Mouse (Mus musculus): ENCODE results near the gene Rap1gds1. TPM values are rescaled to one million over a fixed set of nuclear protein-coding genes. Genes with fewer than 3 reads are reported as not detected.

The Rap1gds1 gene
- polyA plus RNA-seq, 1 experiment from 2014 or later: 14.6 TPM

DNA sequence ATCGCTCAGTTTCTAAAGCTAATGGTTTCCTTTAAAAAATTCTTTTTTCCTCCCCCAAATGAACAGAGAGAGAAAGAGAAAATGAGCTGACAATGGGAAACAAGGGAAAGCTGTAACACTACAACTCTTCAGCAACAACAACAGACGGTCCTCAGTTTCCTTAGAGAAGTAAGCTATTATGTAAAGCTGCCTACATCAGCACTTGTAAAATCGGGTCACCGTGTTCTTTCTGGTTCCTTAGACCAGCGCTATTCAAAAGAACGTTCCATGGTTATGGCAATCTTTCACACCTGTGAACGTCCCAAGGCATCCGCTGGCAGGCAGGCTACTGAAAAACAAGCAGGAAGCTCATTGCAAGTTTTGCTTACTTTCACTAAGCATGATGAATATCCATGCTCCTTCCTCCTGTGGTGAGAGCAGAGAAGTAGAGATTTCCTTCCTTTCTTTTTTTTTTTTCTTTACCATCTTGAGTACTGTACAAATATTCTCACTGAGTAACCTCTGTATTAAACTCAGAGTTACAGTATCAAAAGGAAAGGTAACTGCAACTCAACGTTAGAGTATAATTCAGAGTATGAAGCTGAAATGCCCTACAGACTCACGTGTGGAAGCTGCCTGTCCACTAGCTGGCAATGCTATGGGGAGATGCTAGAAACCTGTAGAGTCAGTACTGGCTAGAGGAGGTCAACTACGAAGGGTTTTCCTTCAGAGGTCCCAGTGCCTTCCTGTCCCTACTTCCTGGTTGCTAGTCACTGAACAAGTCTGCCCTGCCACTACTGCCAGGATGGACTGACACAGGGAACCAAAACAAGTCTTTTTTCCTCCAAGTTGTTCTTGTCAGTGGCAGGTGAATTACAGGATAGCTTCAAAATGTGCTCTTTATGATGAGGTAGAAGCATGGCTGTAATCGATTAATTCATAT lies 26.0 kb downstream of the Rap1gds1 start:
- Histone ChIP-seq H3K27me3 (no peaks in the 10 kb centered on the region), H3K4me2 (no peak overlapping the region), H3K4me1 (replicated peaks) (no peaks in the 10 kb centered on the region; the same call in 1 of the 2 replicates), H3K27ac (replicated peaks) (no peak overlapping the region), H3K4me3 (replicated peaks) (no peak overlapping the region), H3K36me3 (replicated peaks) (0 out of 2 replicates have a peak, but pooled peaks cover 10% of the 10 kb centered on the region), H3K9me3 (replicated peaks) (no peaks in the 10 kb centered on the region), H3K9ac (no peak overlapping the region)
- ATAC-seq (ENCODE audit: insufficient read depth): no peak
- 58% methylated on average over 12 of the region's 12 CpGs for WGBS (ENCODE audit: insufficient replicate concordance)

DNA sequence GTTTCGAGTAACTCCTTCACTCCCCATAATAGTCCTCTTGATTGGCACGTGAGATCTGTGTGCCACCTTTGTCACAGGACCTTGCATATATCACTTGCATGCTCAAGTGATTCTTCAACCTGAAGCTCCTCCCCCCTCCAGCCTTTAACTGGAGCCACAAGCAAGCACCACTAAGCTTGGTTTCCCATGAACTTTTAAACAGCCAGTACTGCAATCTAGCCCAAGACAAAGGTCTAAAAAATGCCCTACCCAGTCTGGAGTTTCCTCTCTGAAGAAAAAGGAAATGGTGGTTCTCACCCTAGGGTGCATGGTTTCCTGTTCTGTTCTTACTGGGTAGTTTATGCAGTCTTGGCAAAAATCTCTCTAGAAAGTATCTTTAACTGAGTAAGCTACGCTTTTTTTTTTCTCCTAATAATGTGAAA lies 32.6 kb downstream of the Rap1gds1 start:
- Histone ChIP-seq H3K27me3 (no peaks in the 10 kb centered on the region), H3K4me3 (replicated peaks) (no peak overlapping the region), H3K9me3 (replicated peaks) (no peaks in the 10 kb centered on the region), H3K27ac (replicated peaks) (no peak overlapping the region), H3K4me2 (0 out of 2 replicates have a peak overlapping the region, but pooled peaks have one; percentile 15), H3K9ac (no peak overlapping the region), H3K4me1 (replicated peaks) (no peaks in the 10 kb centered on the region; the same call in 1 of the 2 replicates), H3K36me3 (replicated peaks) (0 out of 2 replicates have a peak, but pooled peaks cover 3% of the 10 kb centered on the region)
- ATAC-seq (ENCODE audit: insufficient read depth): no peak
- 21% methylated on average over 3 of the region's 3 CpGs for WGBS (ENCODE audit: insufficient replicate concordance)

DNA sequence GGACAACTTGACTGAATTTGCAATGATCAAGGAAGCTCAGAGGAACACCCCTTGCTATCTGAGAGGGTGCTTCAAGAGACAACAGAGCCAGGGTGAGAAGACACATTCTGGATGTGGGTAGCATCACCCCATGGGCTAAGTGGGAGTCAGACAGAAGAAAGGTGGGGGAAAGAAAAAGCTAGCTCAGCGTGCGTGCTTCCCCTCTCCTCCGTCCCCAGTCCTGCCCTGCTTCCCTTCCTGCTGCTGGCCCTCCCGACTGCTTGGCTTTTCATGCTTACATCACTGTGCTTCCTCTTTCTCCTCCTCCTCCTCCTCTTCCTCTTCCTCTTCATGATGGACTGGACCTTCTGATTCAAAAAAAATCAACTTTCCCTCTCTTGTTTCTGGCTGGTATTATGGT lies 33.1 kb downstream of the Rap1gds1 start:
- no peak overlapping the region for H3K27ac ChIP-seq (replicated peaks)
- 35% methylated on average over 4 of the region's 4 CpGs for WGBS (ENCODE audit: insufficient replicate concordance)
- peak; percentile 56 for ATAC-seq (ENCODE audit: insufficient read depth)

DNA sequence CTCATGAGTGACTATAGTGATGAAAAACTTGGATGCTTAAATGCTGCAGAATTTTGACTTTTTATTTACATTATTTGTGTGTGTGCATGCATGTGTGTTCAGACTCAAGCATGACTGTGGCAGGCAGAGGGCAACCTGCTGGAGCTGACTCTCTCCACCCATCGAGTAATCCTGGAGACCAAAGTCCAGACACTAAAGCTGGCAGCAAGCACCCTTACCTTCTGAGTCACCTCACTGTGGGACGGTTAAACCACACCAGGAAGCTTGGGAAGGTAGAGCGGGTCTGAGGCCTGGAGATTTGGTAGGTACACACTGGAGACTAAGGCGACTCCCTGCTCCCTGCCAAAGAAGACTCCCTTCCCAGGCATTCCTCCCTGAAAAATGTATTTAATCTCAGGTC lies 38.0 kb downstream of the Rap1gds1 start:
- Histone ChIP-seq H3K4me3 (replicated peaks) (no peak overlapping the region), H3K27ac (replicated peaks) (no peak overlapping the region), H3K36me3 (replicated peaks) (no peaks in the 10 kb centered on the region), H3K9me3 (replicated peaks) (no peaks in the 10 kb centered on the region), H3K27me3 (no peaks in the 10 kb centered on the region), H3K4me2 (no peak overlapping the region), H3K4me1 (replicated peaks) (no peaks in the 10 kb centered on the region), H3K9ac (no peak overlapping the region)
- no peak for ATAC-seq (ENCODE audit: insufficient read depth)
- 55% methylated on average over 4 of the region's 4 CpGs for WGBS (ENCODE audit: insufficient replicate concordance)

More for the DNA sequence above, 33.1 kb downstream of the Rap1gds1 start:
- H3K4me2 ChIP-seq: no peak overlapping the region; the same call in 1 of the 2 replicates
- H3K4me3 ChIP-seq (replicated peaks): no peak overlapping the region
- H3K27me3 ChIP-seq: no peaks in the 10 kb centered on the region
- no peaks in the 10 kb centered on the region for H3K36me3 ChIP-seq (replicated peaks)
- H3K4me1 ChIP-seq (replicated peaks): no peaks in the 10 kb centered on the region; the same call in 1 of the 2 replicates
- H3K9ac ChIP-seq: no peak overlapping the region
- no peaks in the 10 kb centered on the region for H3K9me3 ChIP-seq (replicated peaks)

DNA sequence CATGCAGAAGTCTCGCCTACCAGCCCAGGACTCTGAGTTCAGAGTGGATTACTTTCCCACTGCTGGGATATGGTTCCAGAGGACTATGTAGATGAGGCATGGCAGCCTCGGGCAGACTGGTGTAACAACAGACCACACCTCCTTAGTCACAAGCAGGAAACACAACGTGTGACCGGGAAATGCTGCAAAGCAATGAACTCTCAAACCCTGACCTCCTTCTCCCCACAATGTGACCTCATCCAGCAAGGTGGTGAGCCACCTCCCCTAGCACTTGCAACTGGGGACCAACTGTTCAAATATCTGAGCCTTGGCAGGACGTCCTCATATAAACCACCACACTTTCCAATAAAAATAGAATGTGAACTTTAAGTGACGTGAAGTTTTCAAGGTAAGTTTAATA lies 41.8 kb downstream of the Rap1gds1 start:
- Histone ChIP-seq H3K36me3 (replicated peaks) (no peaks in the 10 kb centered on the region), H3K4me1 (replicated peaks) (no peaks in the 10 kb centered on the region), H3K9me3 (replicated peaks) (no peaks in the 10 kb centered on the region), H3K27ac (replicated peaks) (no peak overlapping the region), H3K9ac (no peak overlapping the region), H3K27me3 (no peaks in the 10 kb centered on the region), H3K4me2 (no peak overlapping the region), H3K4me3 (replicated peaks) (no peak overlapping the region)
- WGBS (ENCODE audit: insufficient replicate concordance): 69% methylated on average over 6 of the region's 6 CpGs
- ATAC-seq (ENCODE audit: insufficient read depth): no peak

DNA sequence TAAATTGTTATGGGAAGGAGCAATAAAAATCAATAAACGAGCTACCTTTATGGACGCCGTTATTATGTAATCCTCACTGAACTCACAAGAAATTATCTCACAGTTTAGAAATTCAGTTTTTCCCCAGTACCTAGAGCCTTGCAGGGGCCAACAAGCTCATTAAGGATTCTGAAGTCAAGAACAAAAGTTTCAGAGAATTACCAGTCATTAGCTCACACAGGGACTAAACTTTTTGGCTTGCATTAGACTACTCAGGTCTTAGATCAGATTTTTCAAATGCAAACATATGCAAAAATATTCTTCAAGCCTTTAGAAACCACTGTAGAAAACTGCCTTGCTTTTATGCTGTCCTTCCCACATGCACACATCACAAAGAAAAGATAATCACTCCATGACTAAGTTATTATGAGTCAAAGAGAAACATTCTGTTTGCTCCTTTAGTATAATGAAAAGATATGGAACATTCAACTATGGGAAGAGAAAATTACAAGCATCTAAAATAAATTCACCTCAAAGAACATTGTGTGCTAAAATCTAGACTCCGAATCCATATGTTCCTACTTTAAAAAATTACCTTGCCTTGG lies 44.3 kb downstream of the Rap1gds1 start:
- 77% methylated on average over 4 of the region's 4 CpGs for WGBS (ENCODE audit: insufficient replicate concordance)

DNA sequence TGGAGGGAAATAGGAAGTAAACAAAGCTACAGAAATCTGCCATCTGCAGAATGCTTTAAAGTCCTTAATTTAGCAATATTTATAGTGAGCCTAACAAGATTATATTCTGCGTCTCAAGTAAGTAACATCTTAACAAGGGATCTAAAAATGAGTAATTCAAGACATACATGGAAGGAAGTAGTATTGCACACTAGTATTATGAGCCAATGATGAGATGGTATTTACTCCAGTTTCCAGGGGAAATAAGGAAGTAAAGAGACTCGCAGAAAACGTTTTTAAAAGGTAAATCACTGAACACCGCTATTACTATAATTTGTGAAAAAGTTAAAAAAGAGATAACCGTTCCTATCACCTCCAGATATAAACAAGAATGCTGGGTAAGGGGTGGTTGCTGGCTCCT lies 49.9 kb downstream of the Rap1gds1 start:
- no peaks in the 10 kb centered on the region for H3K36me3 ChIP-seq (replicated peaks)
- H3K4me2 ChIP-seq: no peak overlapping the region
- no peak overlapping the region for H3K9ac ChIP-seq
- H3K4me3 ChIP-seq (replicated peaks): no peak overlapping the region
- ATAC-seq (ENCODE audit: insufficient read depth): no peak
- H3K27ac ChIP-seq (replicated peaks): no peak overlapping the region
- 61% methylated on average over 5 of the region's 5 CpGs for WGBS (ENCODE audit: insufficient replicate concordance)
- no peaks in the 10 kb centered on the region for H3K9me3 ChIP-seq (replicated peaks)
- 0 out of 2 replicates have a peak, but pooled peaks cover 4% of the 10 kb centered on the region for H3K4me1 ChIP-seq (replicated peaks)
- H3K27me3 ChIP-seq: no peaks in the 10 kb centered on the region

More for the DNA sequence above, 44.3 kb downstream of the Rap1gds1 start:
- no peaks in the 10 kb centered on the region for H3K9me3 ChIP-seq (replicated peaks)
- no peak overlapping the region for H3K4me2 ChIP-seq
- no peaks in the 10 kb centered on the region for H3K27me3 ChIP-seq
- no peaks in the 10 kb centered on the region for H3K4me1 ChIP-seq (replicated peaks)
- H3K27ac ChIP-seq (replicated peaks): no peak overlapping the region
- H3K36me3 ChIP-seq (replicated peaks): no peaks in the 10 kb centered on the region
- no peak overlapping the region for H3K9ac ChIP-seq
- no peak for ATAC-seq (ENCODE audit: insufficient read depth)
- no peak overlapping the region for H3K4me3 ChIP-seq (replicated peaks)

DNA sequence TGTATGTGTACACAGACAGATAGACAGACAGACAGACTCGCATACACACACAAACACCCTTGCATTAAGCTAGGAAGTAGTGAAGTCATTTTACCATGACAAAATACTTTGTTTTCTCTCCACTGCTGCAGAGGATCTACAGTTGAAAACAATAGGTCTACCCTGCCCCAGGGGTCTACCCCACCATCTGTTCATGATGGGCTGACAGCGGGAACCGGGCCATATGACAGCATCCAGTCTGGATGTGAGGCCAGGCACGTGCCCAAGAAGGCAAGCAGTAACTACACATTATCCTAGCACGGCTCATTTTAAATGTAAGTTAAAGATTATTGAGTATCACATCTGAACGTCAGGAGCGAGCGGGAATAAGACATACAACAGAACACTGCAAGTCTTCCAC lies 51.4 kb downstream of the Rap1gds1 start:
- WGBS (ENCODE audit: insufficient replicate concordance): 71% methylated on average over 8 of the region's 8 CpGs

DNA sequence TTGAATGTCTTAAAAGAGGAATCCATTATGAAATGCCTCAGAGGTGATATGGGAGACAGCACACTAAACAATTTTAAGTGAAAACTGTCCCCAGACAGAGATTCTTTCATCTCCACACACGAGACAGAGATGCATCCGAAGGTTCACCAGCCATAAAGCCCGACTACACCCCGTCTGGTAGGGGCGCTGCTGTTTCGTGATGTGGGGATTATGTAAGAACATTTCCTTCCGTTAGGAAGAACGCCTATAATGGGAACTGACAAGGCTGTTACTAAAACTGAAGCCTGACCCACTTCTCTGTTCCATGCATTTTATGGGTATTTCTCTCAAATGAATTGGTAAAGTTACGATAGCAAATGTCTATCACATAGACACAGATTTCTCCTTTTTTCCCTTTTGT lies 62.6 kb downstream of the Rap1gds1 start:
- H3K9me3 ChIP-seq (replicated peaks): no peaks in the 10 kb centered on the region
- WGBS (ENCODE audit: insufficient replicate concordance): 38% methylated on average over 9 of the region's 9 CpGs

More for the DNA sequence above, 51.4 kb downstream of the Rap1gds1 start:
- no peak for ATAC-seq (ENCODE audit: insufficient read depth)
- 0 out of 2 replicates have a peak, but pooled peaks cover 4% of the 10 kb centered on the region for H3K4me1 ChIP-seq (replicated peaks)
- H3K4me2 ChIP-seq: no peak overlapping the region
- no peaks in the 10 kb centered on the region for H3K36me3 ChIP-seq (replicated peaks)
- H3K4me3 ChIP-seq (replicated peaks): no peak overlapping the region
- H3K9me3 ChIP-seq (replicated peaks): no peaks in the 10 kb centered on the region
- no peak overlapping the region for H3K9ac ChIP-seq
- no peaks in the 10 kb centered on the region for H3K27me3 ChIP-seq
- no peak overlapping the region for H3K27ac ChIP-seq (replicated peaks)

DNA sequence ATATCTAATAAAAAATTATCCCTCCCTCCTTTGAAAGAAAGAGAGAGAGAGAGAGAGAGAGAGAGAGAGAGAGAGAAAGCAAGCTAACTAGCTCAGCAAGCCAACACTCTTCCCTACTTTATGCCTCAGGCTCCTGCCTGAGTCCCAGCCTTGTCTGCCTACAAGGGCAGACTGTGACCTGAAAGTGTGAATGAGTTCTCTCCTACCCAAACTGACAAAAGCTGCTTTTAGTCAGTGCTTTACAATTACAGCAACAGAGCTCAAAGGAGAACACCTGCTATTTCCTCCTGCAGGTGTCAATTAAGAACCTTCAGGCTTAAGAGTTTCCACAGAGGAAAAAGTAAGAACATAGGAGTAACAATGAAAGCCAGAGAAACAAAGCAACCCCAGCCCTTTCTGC lies 69.3 kb downstream of the Rap1gds1 start:
- no peak for ATAC-seq (ENCODE audit: insufficient read depth)
- Histone ChIP-seq H3K27ac (replicated peaks) (no peak overlapping the region), H3K9me3 (replicated peaks) (no peaks in the 10 kb centered on the region), H3K4me3 (replicated peaks) (no peak overlapping the region), H3K9ac (no peak overlapping the region), H3K4me1 (replicated peaks) (no peaks in the 10 kb centered on the region), H3K36me3 (replicated peaks) (no peaks in the 10 kb centered on the region), H3K4me2 (no peak overlapping the region), H3K27me3 (no peaks in the 10 kb centered on the region)

More for the DNA sequence above, 62.6 kb downstream of the Rap1gds1 start:
- no peak overlapping the region for H3K27ac ChIP-seq (replicated peaks)
- H3K4me3 ChIP-seq (replicated peaks): no peak overlapping the region
- H3K4me1 ChIP-seq (replicated peaks): no peaks in the 10 kb centered on the region
- H3K27me3 ChIP-seq: no peaks in the 10 kb centered on the region
- H3K9ac ChIP-seq: no peak overlapping the region
- peaks cover 7% of the 10 kb centered on the region; the same call in 1 of the 2 replicates for H3K36me3 ChIP-seq (replicated peaks)
- no peak for ATAC-seq (ENCODE audit: insufficient read depth)
- H3K4me2 ChIP-seq: no peak overlapping the region

DNA sequence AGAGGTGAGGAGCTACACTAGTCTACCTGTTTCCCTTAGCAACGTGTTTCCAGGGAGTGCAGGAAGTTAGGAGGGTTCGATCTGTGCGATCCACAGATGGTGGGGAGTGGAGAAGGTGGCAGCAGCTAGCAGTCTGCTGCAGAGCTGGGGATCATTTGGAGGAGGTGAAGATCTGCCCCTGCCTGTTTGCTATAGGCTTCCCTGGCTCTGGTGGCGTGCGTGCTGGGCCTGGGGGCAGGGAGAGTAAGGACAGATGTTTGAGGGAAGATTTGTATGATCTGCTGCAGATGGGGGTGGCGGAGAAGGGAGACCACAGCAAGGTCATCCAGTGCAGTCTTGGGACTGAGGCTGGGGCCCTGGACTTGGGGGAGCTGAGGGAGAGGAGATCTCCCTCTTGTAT lies 72.2 kb downstream of the Rap1gds1 start:
- Histone ChIP-seq H3K27ac (replicated peaks) (no peak overlapping the region), H3K9ac (no peak overlapping the region), H3K4me2 (no peak overlapping the region), H3K36me3 (replicated peaks) (no peaks in the 10 kb centered on the region), H3K4me3 (replicated peaks) (no peak overlapping the region), H3K4me1 (replicated peaks) (no peaks in the 10 kb centered on the region), H3K9me3 (replicated peaks) (no peaks in the 10 kb centered on the region), H3K27me3 (no peaks in the 10 kb centered on the region)
- WGBS (ENCODE audit: insufficient replicate concordance): 81% methylated on average over 6 of the region's 6 CpGs
- ATAC-seq (ENCODE audit: insufficient read depth): no peak
